Mouse (Mus musculus) erythroblast, embryonic 14.5 days (primary cell): ENCODE results near the gene Enoph1.

Experiments
- GATA1 ChIP-seq: IDR thresholded peaks from 2 replicates; pipeline ENCODE4 v1.6.1; 2012; ENCODE audit warnings: low read length, inconsistent platforms, mixed read lengths
- TAL1 ChIP-seq: IDR thresholded peaks from 3 replicates; pipeline ENCODE4 v1.6.1; 2012; ENCODE audit warnings: low read length, inconsistent platforms, mixed read lengths

- TF ChIP-seq GATA1, result no peak
- no peak for TF ChIP-seq TAL1
Observed at GRCm38 (mm10) chr5:100108866-100109265, 69.1 kb downstream of the Enoph1 start.
